Mouse (Mus musculus) retina, postnatal 1 day (tissue): ENCODE data around the gene Olfr702.

Source experiments
- DNase-seq: peaks from one replicate; pipeline ENCODE4 v3.0.0-alpha.2; 2012

The Olfr702 gene

DNA sequence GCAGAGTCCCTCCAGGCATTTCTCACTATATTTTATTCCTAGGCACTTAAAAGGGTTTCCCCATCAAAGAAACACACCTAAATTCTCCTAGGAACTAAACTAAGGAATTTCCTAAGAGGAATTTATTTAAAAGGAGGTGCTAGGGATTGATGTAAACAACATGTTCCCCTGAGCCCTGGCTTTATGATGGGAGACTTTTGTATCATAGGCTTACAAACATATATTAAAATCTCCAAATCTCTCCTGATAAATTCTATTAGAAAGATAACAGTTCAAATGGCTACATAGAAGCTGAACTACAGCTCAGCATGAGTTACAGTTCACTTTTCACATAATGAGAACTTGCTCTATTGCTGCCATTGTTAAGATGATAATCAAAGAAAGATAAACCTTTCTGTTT is at the start of gene Olfr702:
TSS of gene Olfr702 (minus strand) at position 101 of the 400 bp plus-strand sequence.
- no peak for DNase-seq

DNA sequence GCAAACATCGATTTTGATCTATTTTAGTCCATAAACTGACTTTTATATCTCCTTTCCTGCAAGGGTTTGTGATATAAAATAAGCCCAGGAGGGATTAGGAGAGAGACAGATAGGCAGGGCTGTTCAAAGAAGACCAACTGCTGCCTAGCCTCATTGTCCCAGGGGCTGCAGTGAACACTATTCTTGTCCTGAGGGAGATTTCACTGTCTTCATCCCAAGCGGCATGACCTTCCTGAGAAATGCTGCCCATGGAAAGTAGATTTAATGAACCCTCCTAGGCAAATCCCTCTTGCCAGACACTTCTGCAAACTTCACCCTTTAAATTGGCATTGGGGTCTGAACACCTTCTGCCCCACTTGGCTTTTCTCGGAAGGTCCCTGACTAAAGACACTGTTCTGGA is 43.1 kb upstream of the Olfr702 start, which contains the start of gene Olfr705:
TSS of gene Olfr705 (minus strand) at position 101 of the 400 bp plus-strand sequence.
- no peak for DNase-seq

DNA sequence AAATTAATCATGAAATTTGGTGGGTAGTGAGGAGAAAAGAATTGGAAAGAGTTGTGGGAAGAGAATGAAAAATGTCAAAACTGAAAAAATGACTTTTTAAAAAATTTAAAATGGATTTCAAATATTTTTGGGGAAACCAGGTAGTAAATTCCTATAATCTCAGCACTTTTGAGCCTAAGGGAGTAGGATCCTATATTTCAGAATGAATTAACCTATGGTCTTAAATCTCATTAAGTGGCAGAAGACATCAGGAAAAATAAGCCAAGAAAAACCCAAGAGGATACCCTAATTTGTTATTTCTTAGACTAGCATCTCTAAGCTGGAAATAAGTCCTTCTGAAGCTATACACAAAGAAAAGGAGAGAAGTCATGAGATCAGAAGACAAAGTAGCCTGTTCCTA is 29.2 kb upstream of the Olfr702 start, which contains the start of gene Olfr704:
TSS of gene Olfr704 (plus strand) at position 301 of the 400 bp plus-strand sequence.
- DNase-seq: no peak

DNA sequence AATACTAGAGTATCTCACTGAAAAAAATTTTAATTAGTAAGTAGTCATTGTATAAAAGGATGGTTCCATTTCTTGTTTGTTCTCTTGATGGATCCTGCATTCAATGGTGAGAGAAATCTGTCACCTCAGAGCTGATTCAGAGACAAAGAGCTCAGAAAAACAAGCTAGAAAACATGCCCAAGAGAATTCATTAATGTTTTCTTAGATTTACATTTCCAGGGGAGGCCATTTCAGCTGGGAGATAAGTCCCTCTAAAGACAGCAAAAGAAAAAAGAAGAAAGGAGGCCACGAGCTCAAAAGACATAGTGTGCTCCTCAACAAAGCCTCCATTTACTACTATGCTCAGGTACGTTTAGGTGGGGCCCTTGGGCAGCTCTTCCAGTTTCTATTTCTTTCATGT is 9.4 kb upstream of the Olfr702 start, which contains the start of gene Olfr703:
TSS of gene Olfr703 (plus strand) at position 301 of the 400 bp plus-strand sequence.
- no peak for DNase-seq

DNA sequence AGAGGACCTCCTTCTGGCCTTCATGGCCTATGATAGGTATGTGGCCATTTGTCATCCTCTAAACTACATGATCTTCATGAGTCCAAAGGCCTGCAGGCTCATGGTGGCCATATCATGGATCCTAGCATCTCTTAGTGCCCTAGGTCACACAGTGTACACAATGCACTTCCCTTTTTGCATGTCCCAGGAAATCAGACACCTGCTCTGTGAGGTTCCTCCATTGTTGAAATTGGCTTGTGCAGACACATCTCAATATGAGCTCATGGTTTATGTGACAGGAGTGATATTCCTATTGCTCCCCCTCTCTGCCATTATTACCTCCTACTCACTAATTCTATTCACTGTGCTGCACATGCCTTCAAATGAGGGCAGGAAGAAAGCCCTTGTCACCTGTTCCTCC is 15.3 kb downstream of the Olfr702 start:
- DNase-seq: no peak

DNA sequence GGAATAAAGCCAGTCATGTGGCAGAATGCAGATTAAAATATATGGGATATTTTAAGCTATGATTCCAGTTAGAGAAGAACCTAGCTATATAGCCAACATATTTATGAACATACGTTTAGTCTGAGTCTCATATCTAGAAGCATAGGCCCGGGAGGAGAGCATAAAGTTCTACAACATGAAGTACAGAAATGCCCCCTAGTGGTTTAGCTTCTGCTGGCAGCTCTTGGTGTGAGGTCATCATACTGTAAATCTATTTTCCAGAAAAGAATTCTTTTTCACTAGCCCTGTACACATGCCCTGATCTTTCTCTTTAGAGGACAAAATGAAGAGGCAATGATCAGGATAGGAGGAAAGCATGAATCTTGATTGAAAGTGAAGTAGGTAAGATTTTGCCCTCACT is 17.9 kb downstream of the Olfr702 start:
- DNase-seq: no peak

DNA sequence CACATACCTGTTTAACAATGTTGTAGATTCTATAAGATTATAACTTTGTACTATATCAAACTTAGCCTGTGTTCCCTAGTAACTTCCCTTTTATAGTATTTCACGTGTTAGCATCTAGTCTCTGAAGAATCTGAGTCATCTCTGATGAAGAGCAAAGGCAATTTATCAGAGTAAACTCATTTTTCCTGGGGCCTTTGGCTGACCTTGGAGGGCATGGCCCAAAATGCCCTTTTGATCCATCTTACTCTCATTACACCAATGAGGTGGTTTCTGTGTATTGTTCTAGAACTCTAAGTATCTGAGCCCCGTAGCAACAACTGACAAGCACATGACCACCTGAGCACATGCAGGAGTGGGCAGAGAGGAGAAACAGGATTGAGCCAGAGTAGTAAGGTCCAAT is 19.9 kb downstream of the Olfr702 start, which contains the start of gene Olfr701:
TSS of gene Olfr701 (plus strand) at position 301 of the 400 bp plus-strand sequence.
- no peak for DNase-seq

DNA sequence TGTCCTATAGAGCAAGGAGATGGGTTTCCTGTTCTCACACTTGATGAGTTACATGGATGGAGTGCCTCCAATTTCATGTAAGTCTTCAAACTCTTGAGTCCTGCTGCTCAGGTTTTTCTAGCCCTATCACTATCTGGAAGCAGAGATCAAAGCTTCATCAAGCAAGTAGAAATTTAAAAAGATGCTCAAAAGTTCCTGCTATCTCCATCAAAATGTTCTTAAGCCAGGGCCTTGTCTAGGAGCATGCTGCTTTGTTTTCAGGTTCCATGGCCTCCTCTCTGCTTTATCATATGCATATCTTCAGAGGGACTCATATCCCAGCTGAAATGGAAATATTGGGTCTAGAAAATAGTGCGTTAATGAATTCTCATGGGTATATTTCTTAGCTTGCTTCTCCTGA is 25.0 kb downstream of the Olfr702 start, which contains the start of gene Olfr700:
TSS of gene Olfr700 (minus strand) at position 101 of the 400 bp plus-strand sequence.
- DNase-seq: no peak

DNA sequence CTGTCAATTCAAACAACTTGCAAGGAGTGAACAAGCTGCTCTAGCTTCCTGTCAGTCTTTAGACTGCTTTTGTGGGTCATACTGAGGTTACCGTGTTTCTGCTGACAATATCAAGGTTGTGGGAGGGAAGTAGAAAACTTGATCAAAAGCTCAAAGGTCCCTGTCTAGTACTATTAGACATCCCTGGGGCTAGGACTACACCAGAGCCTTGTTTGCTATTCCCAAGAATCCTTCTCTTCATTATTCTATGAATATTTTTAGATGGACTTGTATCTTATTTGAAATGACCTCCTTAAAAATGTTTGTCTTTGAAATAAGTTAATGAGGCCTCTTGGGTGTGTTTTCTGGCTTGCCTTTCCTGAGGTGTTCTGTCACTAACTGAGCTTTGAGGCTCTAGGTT is 40.6 kb downstream of the Olfr702 start, which contains the start of gene Olfr699:
TSS of gene Olfr699 (minus strand) at position 101 of the 400 bp plus-strand sequence.
- DNase-seq: no peak

DNA sequence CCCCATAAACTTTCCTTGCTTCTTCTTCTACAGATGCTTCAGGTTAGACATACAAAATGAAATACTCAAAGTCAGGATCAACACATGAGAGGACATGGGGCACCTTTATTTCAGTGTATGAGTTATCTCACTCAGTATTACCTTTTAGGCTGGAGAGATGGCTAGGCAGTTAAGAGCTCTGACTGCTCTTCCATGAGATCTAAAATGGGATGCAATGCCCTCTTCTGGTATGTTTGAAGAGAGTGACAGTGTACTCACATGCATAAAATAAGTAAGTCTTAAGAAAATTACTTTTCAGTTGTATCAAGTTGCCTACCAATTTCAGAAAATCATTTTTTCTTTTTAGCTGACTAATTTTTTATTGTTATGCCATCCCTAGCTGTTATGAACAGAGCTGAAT is 45.4 kb downstream of the Olfr702 start:
- DNase-seq: no peak
